Mouse (Mus musculus) brain, embryonic 14.5 days (tissue): ENCODE data around the gene Tmem143.
"Not testable (repeated sequence)": the region's sequence is repeated elsewhere in the genome, so short reads cannot be mapped to it uniquely, and the experiment has no call there.

Source experiments
- CTCF ChIP-seq: fragments of 200-500 bp; IDR thresholded peaks from 2 replicates; pipeline ENCODE4 v1.5.1; 2012; ENCODE audit warnings: inconsistent platforms, mild to moderate bottlenecking, moderate library complexity, borderline replicate concordance; ENCODE audit not compliant: insufficient read depth, insufficient read length; ENCODE audit errors: extremely low read depth
- POLR2A ChIP-seq: fragments of 200-500 bp; IDR thresholded peaks from 2 replicates; pipeline ENCODE4 v1.6.1; 2012; ENCODE audit warnings: mild to moderate bottlenecking, inconsistent platforms, borderline replicate concordance; ENCODE audit not compliant: poor library complexity, insufficient read depth, insufficient read length, severe bottlenecking; ENCODE audit errors: extremely low read depth

- not testable (repeated sequence) for TF ChIP-seq CTCF, POLR2A
Observed at GRCm38 (mm10) chr7:45898125-45898524, 1.4 kb downstream of the Tmem143 start.
